Mouse (Mus musculus) olfactory bulb, adult 2 months (tissue): Measurements from ENCODE around the gene Fyb. TPM values are rescaled to one million over a fixed set of nuclear protein-coding genes. Genes with fewer than 3 reads are reported as not detected.

Experiments
- H3K27ac ChIP-seq: fragments of 200-500 bp; 2 replicates; pipeline ENCODE4 v1.5.1; 2012; ENCODE audit warnings: low read depth, low read length; ENCODE audit not compliant: insufficient read depth
- H3K4me1 ChIP-seq: fragments of 200-500 bp; 2 replicates; pipeline ENCODE4 v1.6.1; 2012; ENCODE audit warnings: low read length; ENCODE audit not compliant: control insufficient read depth, insufficient read depth
- H3K4me3 ChIP-seq: fragments of 200-500 bp; 2 replicates; pipeline ENCODE4 v1.5.1; 2012; ENCODE audit warnings: mild to moderate bottlenecking, low read depth, low read length, moderate library complexity; ENCODE audit not compliant: insufficient read depth
- CTCF ChIP-seq: fragments of 200-500 bp; IDR thresholded peaks from 2 replicates; pipeline ENCODE4 v1.5.1; 2012; ENCODE audit warnings: low read depth, mild to moderate bottlenecking, low read length, moderate library complexity; ENCODE audit not compliant: insufficient read depth
- POLR2A ChIP-seq: fragments of 200-500 bp; IDR thresholded peaks from 2 replicates; pipeline ENCODE4 v1.6.1; 2012; ENCODE audit warnings: mild to moderate bottlenecking, low read depth, low read length, moderate library complexity; ENCODE audit not compliant: insufficient read depth
- whole genome bisulfite sequencing: fragments of 180-500 bp; shearing (Covaris S2); methylation state at CpG from one replicate; pipeline ENCODE4 v1.1.7; 2018; 5-methylcytosine and 5-hydroxymethylcytosine counted together
- polyA plus RNA-seq: library from polyadenylated mRNA; stranded (reverse); fragments of >200 nt; gene quantifications from 2 replicates; pipeline ENCODE4 v1.2.4, GENCODE M21; 2012; ENCODE audit warnings: low replicate concordance; ENCODE audit not compliant: missing spikeins, insufficient read depth, insufficient read length

Gene Fyb
- polyA plus RNA-seq, 1 experiment, result 114 TPM

- 86% methylated on average over 6 of the region's 6 CpGs for WGBS
- no peak for TF ChIP-seq POLR2A
- no peak for TF ChIP-seq CTCF
- Histone ChIP-seq H3K4me3 (no peak overlapping the region), H3K27ac (no peak overlapping the region), H3K4me1 (peaks cover 5% of the 10 kb centered on the region)
Observed at GRCm38 (mm10) chr15:6628431-6629077, 105.9 kb downstream of the Fyb start.

- H3K4me3 ChIP-seq, result no peak overlapping the region
- peaks cover 5% of the 10 kb centered on the region for H3K4me1 ChIP-seq
- TF ChIP-seq CTCF, result no peak
- no peak for TF ChIP-seq POLR2A
- H3K27ac ChIP-seq, result no peak overlapping the region
- WGBS, result 90% methylated on average over 4 of the region's 4 CpGs
Observed at GRCm38 (mm10) chr15:6629174-6629573, 106.5 kb downstream of the Fyb start.

- WGBS, result 61% methylated on average over 3 of the region's 3 CpGs
- Histone ChIP-seq H3K4me1 (no peaks in the 10 kb centered on the region), H3K4me3 (no peak overlapping the region), H3K27ac (no peak overlapping the region)
- no peak for TF ChIP-seq CTCF
- no peak for TF ChIP-seq POLR2A
Observed at GRCm38 (mm10) chr15:6635405-6635804, 112.8 kb downstream of the Fyb start.

GRCm38 (mm10) chr15:6642223-6642622, 119.6 kb downstream of the Fyb start:
- WGBS, result 60% methylated on average over 5 of the region's 5 CpGs
- H3K27ac ChIP-seq, result no peak overlapping the region
- H3K4me1 ChIP-seq, result no peaks in the 10 kb centered on the region
- H3K4me3 ChIP-seq, result no peak overlapping the region
- TF ChIP-seq CTCF (no peak), POLR2A (no peak)

GRCm38 (mm10) chr15:6645498-6645897, 122.8 kb downstream of the Fyb start:
- 85% methylated on average over 3 of the region's 3 CpGs for WGBS
- Histone ChIP-seq H3K4me1 (no peaks in the 10 kb centered on the region), H3K4me3 (no peak overlapping the region), H3K27ac (no peak overlapping the region)
- TF ChIP-seq POLR2A, result no peak
- no peak for TF ChIP-seq CTCF

GRCm38 (mm10) chr15:6647066-6647465, 124.4 kb downstream of the Fyb start:
- Histone ChIP-seq H3K27ac (no peak overlapping the region), H3K4me3 (no peak overlapping the region), H3K4me1 (no peaks in the 10 kb centered on the region)
- TF ChIP-seq CTCF (no peak), POLR2A (no peak)
- WGBS, result 87% methylated on average over 1 of the region's 1 CpGs

GRCm38 (mm10) chr15:6648757-6649403, 126.2 kb downstream of the Fyb start:
- no peak overlapping the region for H3K27ac ChIP-seq
- 90% methylated on average over 7 of the region's 7 CpGs for WGBS
- H3K4me1 ChIP-seq, result no peaks in the 10 kb centered on the region
- H3K4me3 ChIP-seq, result no peak overlapping the region
- TF ChIP-seq CTCF (no peak), POLR2A (no peak)

GRCm38 (mm10) chr15:6653046-6653445, 130.4 kb downstream of the Fyb start:
- WGBS, result 89% methylated on average over 4 of the region's 4 CpGs
- TF ChIP-seq POLR2A (no peak), CTCF (no peak)
- Histone ChIP-seq H3K4me3 (no peak overlapping the region), H3K4me1 (no peaks in the 10 kb centered on the region), H3K27ac (no peak overlapping the region)

- TF ChIP-seq POLR2A, result no peak
- TF ChIP-seq CTCF, result no peak
- Histone ChIP-seq H3K27ac (no peak overlapping the region), H3K4me3 (no peak overlapping the region), H3K4me1 (no peaks in the 10 kb centered on the region)
- WGBS, result 91% methylated on average over 4 of the region's 4 CpGs
Observed at GRCm38 (mm10) chr15:6658081-6658480, 135.4 kb downstream of the Fyb start.

- no peak for TF ChIP-seq POLR2A
- WGBS, result 50% methylated on average over 3 of the region's 3 CpGs
- H3K4me1 ChIP-seq, result no peaks in the 10 kb centered on the region
- H3K4me3 ChIP-seq, result no peak overlapping the region
- no peak overlapping the region for H3K27ac ChIP-seq
Observed at GRCm38 (mm10) chr15:6661951-6662350, 139.3 kb downstream of the Fyb start.
